Mouse (Mus musculus): ENCODE measurements at regions not wholly inside any gene's neighbourhood (a gene's known extent, or its start where the extent isn't known, plus 50 kb on each side); places are given as distances from the start of the nearest gene placed in this dataset.
"Not testable (repeated sequence)": the region's sequence is repeated elsewhere in the genome, so short reads cannot be mapped to it uniquely, and the experiment has no call there.

DNA sequence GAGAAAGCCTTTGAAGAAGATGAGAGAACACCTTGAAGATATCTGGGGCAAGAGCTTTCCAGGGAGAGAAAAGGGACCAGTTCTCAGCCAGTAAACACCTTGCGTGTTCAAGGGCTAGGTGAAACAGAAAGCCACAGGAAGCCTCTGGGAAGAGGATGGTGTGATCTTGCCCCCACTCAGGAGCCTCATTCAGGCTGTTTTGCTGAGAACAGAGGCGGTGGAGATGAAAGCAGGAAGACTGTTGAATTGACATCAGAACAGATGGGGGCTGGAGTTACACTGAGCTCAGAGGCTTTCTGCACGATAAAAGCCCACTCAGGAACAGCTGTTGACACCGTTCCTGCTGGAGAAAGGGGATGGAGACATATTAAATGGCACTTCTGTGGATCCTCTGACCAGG lies 262.5 kb downstream of the Dad1 start:
- no peaks in the 10 kb centered on the region for H3K27me3 ChIP-seq (replicated peaks; ENCODE audit: control insufficient read depth, insufficient read depth, low read length)

DNA sequence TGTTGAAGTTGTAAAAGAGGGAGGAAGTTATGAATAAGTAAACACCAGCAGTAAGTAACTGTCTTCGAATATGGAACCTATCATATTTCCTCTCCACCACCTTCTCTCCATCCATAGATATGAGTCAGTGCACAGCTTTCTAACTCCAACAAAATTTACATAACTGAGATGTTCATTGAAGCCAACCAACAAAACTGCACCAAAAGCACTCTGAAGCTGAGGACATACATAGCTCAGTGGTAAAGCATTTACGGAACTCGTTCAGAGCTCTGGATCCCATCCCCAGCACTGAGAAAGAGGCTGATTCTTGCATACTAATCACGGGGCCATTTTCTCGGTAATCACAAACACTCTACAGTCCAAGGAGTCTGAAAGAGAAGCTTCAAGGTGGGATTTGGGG lies 273.1 kb downstream of the Dad1 start:
- Histone ChIP-seq H3K27ac (ENCODE audit: low read depth) (no peak overlapping the region), H3K9me3 (ENCODE audit: control insufficient read depth, low read length) (no peaks in the 10 kb centered on the region), H3K9ac (ENCODE audit: low read length) (no peak overlapping the region), H3K4me1 (replicated peaks; ENCODE audit: control insufficient read depth, insufficient read depth, low read length) (no peaks in the 10 kb centered on the region), H3K4me3 (ENCODE audit: low read depth, low read length) (no peak overlapping the region), H3K4me2 (ENCODE audit: low read length) (no peak overlapping the region), H3K36me3 (ENCODE audit: control insufficient read depth, insufficient read depth, low read length) (no peaks in the 10 kb centered on the region), H3K27me3 (replicated peaks; ENCODE audit: control insufficient read depth, insufficient read depth, low read length) (no peaks in the 10 kb centered on the region)
- no peak for ATAC-seq (replicated peaks; ENCODE audit: low FRiP score, low TSS enrichment, low read depth)
- no peak for DNase-seq (ENCODE audit: low spot score)
- WGBS: 69% methylated on average over 5 of the region's 5 CpGs

More for the DNA sequence above, 262.5 kb downstream of the Dad1 start:
- H3K4me2 ChIP-seq (ENCODE audit: low read length): no peak overlapping the region
- H3K27ac ChIP-seq (ENCODE audit: low read depth): no peak overlapping the region
- no peak overlapping the region for H3K9ac ChIP-seq (ENCODE audit: low read length)
- H3K4me1 ChIP-seq (replicated peaks; ENCODE audit: control insufficient read depth, insufficient read depth, low read length): no peaks in the 10 kb centered on the region
- no peak for DNase-seq (ENCODE audit: low spot score)
- H3K36me3 ChIP-seq (ENCODE audit: control insufficient read depth, insufficient read depth, low read length): no peaks in the 10 kb centered on the region
- ATAC-seq (replicated peaks; ENCODE audit: low FRiP score, low TSS enrichment, low read depth): no peak
- no peak overlapping the region for H3K4me3 ChIP-seq (ENCODE audit: low read depth, low read length)
- WGBS: 32% methylated on average over 4 of the region's 4 CpGs
- no peaks in the 10 kb centered on the region for H3K9me3 ChIP-seq (ENCODE audit: control insufficient read depth, low read length)

DNA sequence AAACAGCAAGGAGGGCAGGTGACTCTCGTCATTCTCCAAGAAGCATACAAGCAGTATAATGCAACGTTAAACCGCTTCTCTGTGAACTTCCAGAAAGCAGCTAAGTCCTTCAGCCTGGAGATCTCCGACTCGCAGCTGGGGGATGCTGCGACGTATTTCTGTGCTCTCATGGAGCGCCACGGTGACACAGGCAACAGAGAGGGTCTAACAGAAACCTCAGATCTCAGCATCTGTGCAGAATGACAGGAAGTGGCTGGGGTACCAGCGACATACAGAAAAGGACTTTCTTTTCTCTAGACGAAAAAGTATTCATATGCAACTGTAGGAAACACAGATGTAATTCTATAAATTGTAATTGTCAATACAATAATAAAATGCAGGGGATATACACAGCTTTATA lies 292.5 kb downstream of the Dad1 start:
- not testable (repeated sequence) for DNase-seq (ENCODE audit: low spot score); ATAC-seq (replicated peaks; ENCODE audit: low FRiP score, low TSS enrichment, low read depth); H3K36me3 ChIP-seq (ENCODE audit: control insufficient read depth, insufficient read depth, low read length)

DNA sequence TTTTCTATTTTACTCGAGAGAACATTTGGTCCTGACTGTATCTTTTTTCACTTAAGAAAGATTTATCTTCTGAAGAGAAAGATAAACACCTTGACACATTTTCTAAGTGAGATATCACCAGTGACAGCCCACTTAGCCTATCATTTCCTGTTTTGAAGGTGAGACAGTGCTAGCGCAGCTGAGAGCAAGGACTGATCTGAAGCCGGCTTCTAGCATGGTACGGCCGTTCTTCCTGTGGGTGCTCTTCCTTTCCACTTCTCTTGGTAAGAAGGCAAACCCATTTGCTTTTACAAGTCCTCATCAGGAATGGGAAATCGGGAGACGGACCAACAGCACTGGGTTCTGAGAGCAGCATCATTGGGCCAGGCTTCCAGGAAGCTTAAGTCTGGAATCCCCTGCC lies 293.1 kb downstream of the Dad1 start:
- H3K4me1 ChIP-seq (replicated peaks; ENCODE audit: control insufficient read depth, insufficient read depth, low read length): no peaks in the 10 kb centered on the region
- no peaks in the 10 kb centered on the region for H3K36me3 ChIP-seq (ENCODE audit: control insufficient read depth, insufficient read depth, low read length)
- no peak for ATAC-seq (replicated peaks; ENCODE audit: low FRiP score, low TSS enrichment, low read depth)
- no peak overlapping the region for H3K9ac ChIP-seq (ENCODE audit: low read length)
- H3K27me3 ChIP-seq (replicated peaks; ENCODE audit: control insufficient read depth, insufficient read depth, low read length): no peaks in the 10 kb centered on the region
- no peak overlapping the region for H3K27ac ChIP-seq (ENCODE audit: low read depth)
- no peak for DNase-seq (ENCODE audit: low spot score)
- 51% methylated on average over 7 of the region's 7 CpGs for WGBS
- no peak overlapping the region for H3K4me3 ChIP-seq (ENCODE audit: low read depth, low read length)
- no peak overlapping the region for H3K4me2 ChIP-seq (ENCODE audit: low read length)
- no peaks in the 10 kb centered on the region for H3K9me3 ChIP-seq (ENCODE audit: control insufficient read depth, low read length)

More for the DNA sequence above, 292.5 kb downstream of the Dad1 start:
- H3K4me1 ChIP-seq (replicated peaks; ENCODE audit: control insufficient read depth, insufficient read depth, low read length); H3K27ac ChIP-seq (ENCODE audit: low read depth); H3K9me3 ChIP-seq (ENCODE audit: control insufficient read depth, low read length); H3K9ac ChIP-seq (ENCODE audit: low read length); H3K27me3 ChIP-seq (replicated peaks; ENCODE audit: control insufficient read depth, insufficient read depth, low read length); H3K4me2 ChIP-seq (ENCODE audit: low read length); H3K4me3 ChIP-seq (ENCODE audit: low read depth, low read length): not testable (repeated sequence)
- WGBS: 80% methylated on average over 8 of the region's 11 CpGs

DNA sequence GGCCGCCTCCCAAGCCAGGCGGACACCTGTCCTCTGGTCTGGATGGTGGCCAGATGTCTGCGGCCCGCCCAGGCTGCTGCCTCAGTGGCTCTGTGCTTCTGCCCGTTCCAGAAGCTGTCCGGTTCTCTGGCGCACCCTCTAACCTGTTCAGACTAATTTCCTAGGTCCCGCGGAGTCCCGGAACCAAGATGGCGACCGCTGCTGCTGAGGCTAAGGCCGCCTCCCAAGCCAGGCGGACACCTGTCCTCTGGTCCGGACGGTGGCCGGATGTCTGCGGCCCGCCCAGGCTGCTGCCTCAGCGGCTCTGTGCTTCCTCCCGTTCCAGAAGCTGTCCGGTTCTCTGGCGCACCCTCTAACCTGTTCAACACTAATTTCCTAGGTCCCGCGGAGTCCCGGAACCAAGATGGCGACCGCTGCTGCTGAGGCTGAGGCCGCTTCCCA lies 318.1 kb downstream of the Dad1 start:
- H3K9ac ChIP-seq (ENCODE audit: low read length); H3K4me3 ChIP-seq (ENCODE audit: low read depth, low read length); H3K4me1 ChIP-seq (replicated peaks; ENCODE audit: control insufficient read depth, insufficient read depth, low read length); H3K27ac ChIP-seq (ENCODE audit: low read depth); ATAC-seq (replicated peaks; ENCODE audit: low FRiP score, low TSS enrichment, low read depth); H3K36me3 ChIP-seq (ENCODE audit: control insufficient read depth, insufficient read depth, low read length); H3K27me3 ChIP-seq (replicated peaks; ENCODE audit: control insufficient read depth, insufficient read depth, low read length); DNase-seq (ENCODE audit: low spot score); H3K4me2 ChIP-seq (ENCODE audit: low read length); H3K9me3 ChIP-seq (ENCODE audit: control insufficient read depth, low read length): not testable (repeated sequence)
- 97% methylated on average over 29 of the region's 29 CpGs for WGBS

DNA sequence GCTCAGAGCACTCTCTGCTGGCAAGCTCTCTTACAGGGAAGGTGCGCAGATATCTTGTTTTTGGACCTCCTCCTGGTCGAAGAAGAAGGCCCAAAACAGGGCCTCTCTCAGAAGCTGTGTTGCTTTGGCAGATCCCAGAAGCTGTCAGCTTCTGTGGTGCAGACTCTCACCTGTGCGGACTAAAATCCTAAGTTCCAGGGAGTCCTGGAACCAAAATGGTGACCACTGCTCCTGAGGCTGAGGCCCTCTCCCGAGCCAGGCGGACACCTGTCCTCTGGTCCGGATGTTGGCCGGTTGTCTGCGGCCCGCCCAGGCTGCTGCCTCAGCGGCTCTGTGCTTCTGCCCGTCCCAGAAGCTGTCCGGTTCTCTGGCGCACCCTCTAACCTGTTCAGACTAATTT lies 318.6 kb downstream of the Dad1 start:
- not testable (repeated sequence) for H3K4me2 ChIP-seq (ENCODE audit: low read length); H3K36me3 ChIP-seq (ENCODE audit: control insufficient read depth, insufficient read depth, low read length); H3K9ac ChIP-seq (ENCODE audit: low read length); H3K27ac ChIP-seq (ENCODE audit: low read depth); H3K27me3 ChIP-seq (replicated peaks; ENCODE audit: control insufficient read depth, insufficient read depth, low read length); DNase-seq (ENCODE audit: low spot score); ATAC-seq (replicated peaks; ENCODE audit: low FRiP score, low TSS enrichment, low read depth); H3K4me1 ChIP-seq (replicated peaks; ENCODE audit: control insufficient read depth, insufficient read depth, low read length); H3K4me3 ChIP-seq (ENCODE audit: low read depth, low read length); H3K9me3 ChIP-seq (ENCODE audit: control insufficient read depth, low read length)
- WGBS: 95% methylated on average over 8 of the region's 13 CpGs

DNA sequence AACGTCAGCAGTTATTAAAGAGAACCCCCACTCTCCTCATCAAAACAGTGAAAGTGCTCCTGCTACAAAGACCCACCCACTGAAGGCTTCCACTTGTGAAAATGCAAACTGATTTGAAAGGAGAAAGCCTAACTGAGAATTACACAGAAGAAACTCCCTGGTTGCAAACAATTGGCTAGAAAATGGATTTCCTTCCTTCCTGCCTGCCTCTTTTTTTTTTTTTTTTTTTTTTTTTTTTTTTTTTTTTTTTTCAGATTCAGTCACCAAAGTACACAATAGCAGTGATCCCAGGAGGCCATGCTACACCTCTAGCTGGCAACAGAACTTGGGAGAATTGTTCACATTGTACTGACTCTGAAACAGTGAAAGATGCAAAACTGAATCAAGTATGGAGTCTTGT lies 343.0 kb downstream of the Dad1 start:
- no peaks in the 10 kb centered on the region for H3K27me3 ChIP-seq (replicated peaks; ENCODE audit: control insufficient read depth, insufficient read depth, low read length)
- no peaks in the 10 kb centered on the region for H3K36me3 ChIP-seq (ENCODE audit: control insufficient read depth, insufficient read depth, low read length)
- no peak overlapping the region for H3K27ac ChIP-seq (ENCODE audit: low read depth)
- 76% methylated on average over 1 of the region's 1 CpGs for WGBS
- H3K4me1 ChIP-seq (replicated peaks; ENCODE audit: control insufficient read depth, insufficient read depth, low read length): no peaks in the 10 kb centered on the region
- H3K4me3 ChIP-seq (ENCODE audit: low read depth, low read length): no peak overlapping the region
- no peak overlapping the region for H3K9ac ChIP-seq (ENCODE audit: low read length)
- ATAC-seq (replicated peaks; ENCODE audit: low FRiP score, low TSS enrichment, low read depth) (no peak), DNase-seq (ENCODE audit: low spot score) (no peak)
- H3K4me2 ChIP-seq (ENCODE audit: low read length): no peak overlapping the region
- H3K9me3 ChIP-seq (ENCODE audit: control insufficient read depth, low read length): no peaks in the 10 kb centered on the region

DNA sequence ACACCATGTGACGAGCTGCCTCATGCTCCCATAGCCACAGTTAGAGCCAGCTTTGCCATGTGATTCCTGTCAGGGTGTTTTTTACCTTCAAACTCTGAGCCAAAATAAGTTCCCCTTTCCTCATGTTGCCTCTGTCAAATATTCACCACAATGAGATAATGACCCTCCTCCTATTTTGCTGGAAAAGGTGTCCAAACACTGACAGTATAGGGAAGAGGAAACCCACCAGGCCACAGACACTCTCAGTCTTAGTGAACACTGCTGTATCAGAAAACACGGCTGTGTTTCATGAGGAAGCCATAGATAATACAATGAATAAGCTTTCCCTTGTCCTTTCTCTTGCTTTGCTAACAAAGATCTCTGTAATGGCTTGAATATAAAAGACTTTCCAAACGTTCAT lies 349.3 kb downstream of the Dad1 start:
- no peak overlapping the region for H3K4me3 ChIP-seq (ENCODE audit: low read depth, low read length)
- no peak overlapping the region for H3K4me2 ChIP-seq (ENCODE audit: low read length)
- DNase-seq (ENCODE audit: low spot score): no peak
- H3K27me3 ChIP-seq (replicated peaks; ENCODE audit: control insufficient read depth, insufficient read depth, low read length): no peaks in the 10 kb centered on the region
- no peaks in the 10 kb centered on the region for H3K36me3 ChIP-seq (ENCODE audit: control insufficient read depth, insufficient read depth, low read length)
- no peaks in the 10 kb centered on the region for H3K9me3 ChIP-seq (ENCODE audit: control insufficient read depth, low read length)
- H3K9ac ChIP-seq (ENCODE audit: low read length): no peak overlapping the region
- no peak overlapping the region for H3K27ac ChIP-seq (ENCODE audit: low read depth)
- 70% methylated on average over 3 of the region's 3 CpGs for WGBS
- no peak for ATAC-seq (replicated peaks; ENCODE audit: low FRiP score, low TSS enrichment, low read depth)
- H3K4me1 ChIP-seq (replicated peaks; ENCODE audit: control insufficient read depth, insufficient read depth, low read length): no peaks in the 10 kb centered on the region

DNA sequence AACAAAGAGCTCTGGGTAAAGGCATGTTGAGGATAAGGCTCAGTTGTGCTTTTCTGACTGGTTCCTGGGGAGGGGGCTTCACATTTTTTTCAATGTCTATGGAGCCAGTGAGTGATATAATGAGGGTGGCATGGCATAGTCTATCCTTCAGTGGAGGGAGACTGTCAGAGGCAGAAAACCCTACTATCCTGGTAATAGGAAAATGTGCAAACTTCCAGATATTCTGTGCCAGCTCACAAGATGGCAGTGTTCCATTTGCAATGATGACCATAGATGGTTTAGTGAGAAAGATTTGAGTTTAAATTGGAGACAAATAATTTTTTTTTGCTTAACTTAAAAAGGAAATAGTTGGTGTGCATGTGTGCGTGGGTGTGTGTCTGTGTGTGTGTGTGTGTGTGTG lies 352.8 kb downstream of the Dad1 start:
- H3K9ac ChIP-seq (ENCODE audit: low read length): no peak overlapping the region
- no peak overlapping the region for H3K4me3 ChIP-seq (ENCODE audit: low read depth, low read length)
- H3K9me3 ChIP-seq (ENCODE audit: control insufficient read depth, low read length): no peaks in the 10 kb centered on the region
- no peaks in the 10 kb centered on the region for H3K4me1 ChIP-seq (replicated peaks; ENCODE audit: control insufficient read depth, insufficient read depth, low read length)
- no peak overlapping the region for H3K4me2 ChIP-seq (ENCODE audit: low read length)
- no peak overlapping the region for H3K27ac ChIP-seq (ENCODE audit: low read depth)
- WGBS: 83% methylated on average over 1 of the region's 1 CpGs
- DNase-seq (ENCODE audit: low spot score) (no peak), ATAC-seq (replicated peaks; ENCODE audit: low FRiP score, low TSS enrichment, low read depth) (no peak)
- no peaks in the 10 kb centered on the region for H3K36me3 ChIP-seq (ENCODE audit: control insufficient read depth, insufficient read depth, low read length)
- H3K27me3 ChIP-seq (replicated peaks; ENCODE audit: control insufficient read depth, insufficient read depth, low read length): no peaks in the 10 kb centered on the region

Measured in intestine, embryonic 14.5 days (tissue).